Mouse (Mus musculus): ENCODE results near the gene Ttk.

Gene Ttk

GRCm38 (mm10) chr9:83833811-83834747 is at the start of gene Ttk:
Gene Ttk (plus strand): TSS chr9:83834689.
- in situ Hi-C loops (cut with MboI, MseI) = no loop called here

DNA sequence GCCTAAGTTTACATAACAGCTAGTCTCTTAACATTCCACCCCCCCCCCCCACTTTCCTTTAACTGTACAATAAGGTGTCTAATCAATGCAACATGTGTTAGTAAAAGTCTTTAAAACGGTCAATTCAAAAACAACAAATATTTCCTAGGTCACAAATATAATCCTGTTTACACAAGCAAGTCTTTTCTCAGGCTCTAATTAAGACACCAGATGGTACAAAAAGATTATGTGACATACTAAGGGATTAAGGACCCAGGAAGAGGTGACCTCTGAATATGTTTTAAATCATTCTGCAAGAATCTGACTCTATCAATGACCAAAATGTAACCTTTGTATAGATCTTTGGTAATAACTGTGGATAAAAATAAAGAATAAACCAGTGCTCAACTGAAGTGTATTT is 49.0 kb upstream of the Ttk start:
- in situ Hi-C loops (cut with MboI, MseI) = no loop called here

- in situ Hi-C loops (cut with MboI, MseI) = no loop called here
Measured at GRCm38 (mm10) chr9:83789326-83789725, 45.2 kb upstream of the Ttk start.

DNA sequence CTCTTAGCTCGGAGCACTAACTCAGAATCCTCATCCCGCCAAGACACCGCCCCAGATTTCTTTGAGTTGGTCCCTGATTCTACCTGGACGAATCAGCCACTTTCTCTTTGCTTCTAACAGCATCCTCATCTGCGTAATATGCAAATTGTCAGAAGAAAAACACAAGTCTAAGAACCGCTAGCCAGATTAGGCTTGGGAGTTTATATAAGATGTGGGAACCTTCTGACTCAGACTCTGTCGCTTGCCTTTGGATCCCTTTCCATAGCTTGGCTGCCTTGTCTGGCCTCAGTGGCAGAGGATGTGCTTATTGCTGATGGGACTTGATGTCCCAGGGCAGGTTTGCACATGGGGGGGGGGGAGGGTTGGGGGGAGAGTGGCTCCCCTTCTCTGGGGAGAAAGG is 37.6 kb upstream of the Ttk start:
- in situ Hi-C loops (cut with MboI, MseI) = no loop called here

- in situ Hi-C loops (cut with MboI, MseI) = no loop called here
Measured at GRCm38 (mm10) chr9:83797898-83798297, 36.6 kb upstream of the Ttk start.

DNA sequence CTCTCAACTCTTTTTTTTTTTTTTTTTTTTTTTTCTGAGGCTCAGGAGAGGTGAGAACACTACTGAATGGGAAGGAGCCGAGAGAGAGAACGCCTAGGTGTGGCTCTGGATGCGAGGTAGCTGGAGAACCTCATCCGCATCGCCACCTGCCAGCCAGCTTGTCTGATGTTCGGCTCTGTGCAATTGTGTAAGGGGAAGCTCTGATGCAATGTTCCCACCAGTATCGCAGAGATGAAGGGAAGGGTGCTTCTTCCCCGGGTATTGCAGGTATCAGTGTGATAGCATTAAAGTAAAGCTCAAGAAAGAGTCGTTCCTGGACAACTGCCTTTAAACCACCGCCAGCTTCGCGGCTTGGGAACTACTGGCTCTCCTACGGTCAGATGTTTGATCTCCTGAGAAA is 30.1 kb upstream of the Ttk start:
- in situ Hi-C loops (cut with MboI, MseI) = loop anchor here (10.0 kb wide), 1 partner anchor 1520 kb away; the partner anchor contains the start of gene Tent5a

DNA sequence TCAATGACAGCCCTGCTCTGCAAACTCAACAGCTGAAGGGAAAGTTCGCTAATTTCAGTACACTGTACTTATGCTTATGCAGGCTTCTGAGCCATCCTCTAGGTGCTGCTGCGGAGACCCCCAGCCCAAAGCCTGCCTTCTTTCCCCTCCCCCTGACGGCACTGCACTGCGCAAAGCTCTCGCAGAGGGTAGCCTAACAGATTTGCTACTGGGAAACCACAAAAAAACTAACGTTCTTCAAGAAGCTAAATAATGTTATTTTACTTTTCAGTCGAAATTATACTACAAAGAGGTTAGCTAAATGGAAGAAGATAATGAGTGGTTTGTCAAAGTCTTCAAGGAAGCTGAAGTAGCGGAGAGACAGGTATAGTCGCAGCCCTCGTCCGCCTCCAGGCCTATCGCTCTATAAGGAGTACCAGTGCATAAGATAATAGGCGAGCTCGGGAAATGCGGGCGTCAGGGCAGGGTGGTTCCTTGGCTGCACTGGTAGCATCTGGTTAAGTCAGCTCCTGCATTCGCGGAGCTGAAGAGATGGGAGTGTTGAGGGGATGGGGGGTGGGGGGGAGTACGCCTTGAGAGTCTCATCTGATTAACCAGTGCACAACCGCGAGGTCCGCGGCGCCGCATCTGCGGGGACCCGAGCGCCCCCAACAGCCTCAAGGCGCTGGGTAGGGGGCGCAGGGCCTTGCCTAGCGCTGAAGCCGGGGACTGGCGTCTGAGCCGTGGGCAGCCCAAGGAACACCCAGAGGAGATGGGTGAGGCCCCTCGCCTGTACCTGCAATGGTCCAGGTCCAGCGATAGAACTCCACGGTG is 29.1 kb upstream of the Ttk start:
- in situ Hi-C loops (cut with MboI, MseI) = loop anchor here (10.0 kb wide), 1 partner anchor 1519 kb away; the partner anchor contains the start of gene Tent5a

DNA sequence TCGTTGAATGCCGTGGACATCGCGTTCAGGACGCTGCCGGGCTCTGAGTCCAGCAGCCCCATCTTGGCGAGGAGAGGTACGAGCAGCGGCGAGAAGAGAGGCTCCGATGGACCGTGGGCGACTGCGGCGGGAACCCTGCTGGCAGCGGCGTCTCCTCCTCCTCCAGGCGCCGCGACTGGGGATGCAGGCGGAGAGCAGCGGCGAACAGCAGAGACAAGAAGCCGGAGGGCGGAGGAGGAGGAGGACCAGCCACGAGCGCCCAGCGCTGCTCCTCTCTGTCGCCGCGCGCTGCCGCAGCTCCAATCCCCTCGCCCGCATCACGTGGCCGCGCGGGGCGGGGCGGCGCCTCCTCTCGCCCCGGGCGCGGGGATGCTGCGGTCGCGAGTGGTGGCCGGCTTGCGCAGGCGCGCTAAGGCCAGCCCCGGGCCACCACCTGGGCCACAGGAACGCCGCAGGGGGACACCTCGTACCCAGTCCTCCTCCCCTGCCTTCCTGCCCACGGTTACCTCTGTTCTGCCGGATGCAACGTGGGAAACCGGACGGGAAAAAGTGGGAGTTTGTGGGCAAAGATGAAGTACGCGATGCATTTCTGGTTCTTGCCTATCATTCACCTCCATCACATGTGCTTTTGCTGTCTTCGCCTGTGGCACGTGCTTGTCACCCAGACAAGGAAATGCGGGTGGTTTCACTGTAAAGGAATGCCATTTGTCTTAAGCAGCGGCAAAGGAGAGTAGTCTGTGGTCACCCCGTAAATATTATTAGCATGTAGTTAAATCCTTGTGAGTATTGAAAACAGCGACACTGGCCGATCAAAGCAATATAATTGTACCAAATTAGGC is 28.3 kb upstream of the Ttk start, which contains the start of gene Elovl4:
Elovl4 (minus strand) TSS at position 301 of the 839 bp plus-strand sequence.
- in situ Hi-C loops (cut with MboI, MseI) = loop anchor here (10.0 kb wide), 1 partner anchor 1519 kb away; the partner anchor contains the start of gene Tent5a

DNA sequence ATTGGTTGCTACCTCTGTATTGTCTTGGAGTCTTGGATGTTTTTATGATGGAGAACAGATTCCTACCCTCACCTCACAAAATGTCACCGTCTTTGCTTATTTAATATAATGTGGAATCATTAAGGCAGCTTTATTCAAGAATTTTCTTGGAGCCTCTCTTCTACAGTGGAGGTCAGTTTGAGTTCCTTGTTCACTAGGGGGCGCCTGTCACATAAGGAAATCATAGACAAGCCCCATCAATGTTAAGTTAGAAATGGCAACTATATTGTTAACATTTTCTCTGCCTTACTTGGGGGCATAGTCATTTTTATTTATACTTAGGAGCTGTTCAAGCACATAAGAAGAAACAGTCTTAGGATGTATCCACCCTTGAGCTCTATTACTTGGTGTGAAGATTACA is 26.9 kb upstream of the Ttk start:
- in situ Hi-C loops (cut with MboI, MseI) = loop anchor here (10.0 kb wide), 1 partner anchor 1517 kb away; the partner anchor contains the start of gene Tent5a

DNA sequence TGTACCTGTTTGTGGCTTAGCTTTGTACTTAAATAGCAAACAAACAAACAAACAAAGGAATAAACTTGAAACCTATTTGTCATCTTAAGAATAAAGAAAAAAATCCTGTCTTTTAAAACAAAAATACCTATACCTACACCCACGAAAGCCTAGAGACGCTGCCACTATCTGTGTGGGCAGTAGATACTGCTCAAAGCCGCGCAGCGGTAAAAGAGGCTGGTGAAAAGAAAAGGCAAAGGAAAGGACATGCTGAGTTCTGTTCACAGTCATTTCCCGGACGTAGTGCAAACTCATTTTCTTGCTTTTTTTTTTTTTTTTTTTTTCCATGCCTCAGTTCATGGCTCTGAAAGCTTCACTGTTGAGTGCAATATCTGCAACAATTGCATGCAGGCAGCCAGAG is 15.3 kb upstream of the Ttk start:
- in situ Hi-C loops (cut with MboI, MseI) = no loop called here

GRCm38 (mm10) chr9:83820976-83821375 is 13.5 kb upstream of the Ttk start:
- in situ Hi-C loops (cut with MboI, MseI) = no loop called here

DNA sequence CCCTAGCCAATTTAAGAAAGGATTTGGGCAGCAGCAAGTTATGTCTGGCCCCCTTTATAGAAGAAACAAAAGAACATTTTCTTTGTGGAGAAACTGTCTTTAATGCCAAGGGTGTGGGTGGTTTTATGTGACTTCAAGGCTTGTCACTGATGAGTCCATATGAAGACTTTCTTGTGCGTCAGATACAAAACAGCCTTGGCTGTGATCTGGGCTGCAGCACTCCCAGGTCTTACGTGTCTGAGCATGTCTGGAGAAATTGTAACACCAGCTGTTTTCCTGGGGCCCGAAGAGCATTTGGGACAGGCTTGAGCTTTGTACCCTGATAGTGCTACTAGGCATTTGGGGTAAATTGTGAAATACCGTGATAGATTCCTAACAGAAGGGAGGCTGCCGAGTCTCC is 11.6 kb upstream of the Ttk start:
- in situ Hi-C loops (cut with MboI, MseI) = no loop called here

- in situ Hi-C loops (cut with MboI, MseI) = loop anchor here (5.0 kb wide), 1 partner anchor 77 kb away; no protein-coding TSS in a partner anchor
Measured at GRCm38 (mm10) chr9:83829896-83830295, 4.6 kb upstream of the Ttk start.

DNA sequence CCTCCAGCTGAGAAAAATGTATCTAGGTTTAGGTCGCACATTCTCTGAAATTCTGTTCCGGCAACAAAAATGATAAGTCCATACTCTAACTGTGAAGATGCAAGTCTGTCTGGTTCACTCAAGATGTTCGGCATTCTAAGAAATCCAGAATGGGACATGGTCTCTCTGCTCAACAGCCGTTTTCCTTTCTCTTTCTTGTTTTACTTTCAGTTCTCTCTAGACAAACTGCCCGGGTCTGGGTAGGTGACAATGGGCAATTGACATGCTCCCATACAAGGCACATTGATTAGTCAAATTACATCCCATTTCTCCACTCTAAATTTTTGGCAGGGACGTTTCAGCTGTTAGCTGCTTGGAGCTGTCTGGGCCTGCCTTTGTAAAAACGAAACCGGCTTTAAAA is 3.3 kb upstream of the Ttk start:
- in situ Hi-C loops (cut with MboI, MseI) = no loop called here

GRCm38 (mm10) chr9:83834748-83835313 is 342 bp downstream of the Ttk start:
- in situ Hi-C loops (cut with MboI, MseI) = no loop called here

GRCm38 (mm10) chr9:83852464-83852863 is 18.0 kb downstream of the Ttk start:
- in situ Hi-C loops (cut with MboI, MseI) = no loop called here

- in situ Hi-C loops (cut with MboI, MseI) = no loop called here
Measured at GRCm38 (mm10) chr9:83865165-83865564, 30.7 kb downstream of the Ttk start.

DNA sequence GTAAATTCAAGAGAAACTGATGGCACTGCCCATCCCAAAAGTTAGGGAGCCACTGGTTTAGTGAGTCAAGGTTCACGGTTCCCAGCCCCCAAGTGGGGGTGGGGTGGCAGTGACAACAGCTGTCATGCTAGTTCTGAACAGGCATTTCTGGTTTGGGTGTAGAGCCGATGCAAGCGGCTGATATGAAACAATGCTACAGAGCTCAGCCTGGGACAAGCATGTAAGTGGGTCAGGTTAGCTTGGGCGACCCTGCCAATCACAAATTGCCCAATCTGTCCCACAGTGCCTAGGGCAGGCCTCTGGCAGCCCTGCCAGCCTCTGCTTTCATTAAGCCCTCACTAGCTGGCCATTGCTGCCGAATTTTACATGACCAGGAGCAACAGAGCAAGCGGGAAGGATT is 47.7 kb downstream of the Ttk start:
- in situ Hi-C loops (cut with MboI, MseI) = no loop called here

- in situ Hi-C loops (cut with MboI, MseI) = no loop called here
Measured at GRCm38 (mm10) chr9:83886149-83886548, 51.7 kb downstream of the Ttk start.

GRCm38 (mm10) chr9:83888214-83888613 is 53.7 kb downstream of the Ttk start:
- in situ Hi-C loops (cut with MboI, MseI) = no loop called here

DNA sequence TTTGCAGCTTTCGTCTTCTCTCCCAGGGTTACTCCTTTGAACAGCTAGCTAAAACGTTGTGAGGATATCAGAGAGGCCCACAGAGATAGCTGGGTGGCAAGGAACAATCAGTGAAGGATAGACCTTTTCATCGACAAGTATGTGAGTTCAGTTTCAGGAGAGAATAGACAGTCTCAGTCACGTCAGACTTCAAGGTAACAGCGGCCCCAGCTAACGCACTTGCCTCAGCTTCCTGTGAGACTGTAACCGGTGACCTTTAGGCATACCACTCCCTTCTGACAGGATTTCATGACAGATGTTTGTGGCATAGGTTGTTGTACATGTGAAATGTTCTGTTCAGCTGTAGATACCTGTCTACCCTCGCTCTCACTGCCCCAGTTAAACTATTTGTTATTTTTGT is 58.6 kb downstream of the Ttk start:
- in situ Hi-C loops (cut with MboI, MseI) = no loop called here
